Mouse (Mus musculus) heart, embryonic 14.5 days (tissue): Measurements from ENCODE around the gene Pex11b. TPM values are rescaled to one million over a fixed set of nuclear protein-coding genes. Genes with fewer than 3 reads are reported as not detected.
A peak's percentile ranks its signal among the peaks of the same experiment; 100 is the strongest.

Source experiments
- ATAC-seq: fragments of 200-750 bp; cut with Nextera tagmentation; 2 replicates; pipeline ENCODE4 v1.8.0; 2017; ENCODE audit warnings: low read depth, moderate TSS enrichment; ENCODE audit not compliant: insufficient number of reproducible peaks, insufficient read depth, low FRiP score
- H3K27ac ChIP-seq, 2 experiments: fragments of 200-500 bp in 1 of 2; fragments of 300-500 bp in 1 of 2; sonication (generic) in 1 of 2; replicated peaks in 1 of 2; 2 replicates each; pipeline ENCODE4 v1.5.1; 2012 to 2014; ENCODE audit warnings: low read depth in 2 of 2, low read length in 2 of 2, control low read depth in 1 of 2, mild to moderate bottlenecking in 1 of 2, mixed read lengths in 1 of 2; ENCODE audit not compliant: control insufficient read depth in 1 of 2, insufficient read depth in 1 of 2
- H3K27me3 ChIP-seq: fragments of 300-500 bp; sonication (generic); 2 replicates; pipeline ENCODE4 v1.6.1; 2014; ENCODE audit warnings: mild to moderate bottlenecking, low read length, control low read depth; ENCODE audit not compliant: control insufficient read depth, insufficient read depth
- H3K36me3 ChIP-seq: fragments of 300-500 bp; sonication (generic); 2 replicates; pipeline ENCODE4 v1.6.1; 2014; ENCODE audit warnings: mild to moderate bottlenecking, control low read depth, low read length, mixed read lengths; ENCODE audit not compliant: control insufficient read depth, insufficient read depth
- H3K4me1 ChIP-seq, 2 experiments: fragments of 200-500 bp in 1 of 2; fragments of 300-500 bp in 1 of 2; sonication (generic) in 1 of 2; 2 replicates each; pipeline ENCODE4 v1.6.1; 2012 to 2014; ENCODE audit warnings: low read length in 2 of 2, control low read depth in 1 of 2, mixed read lengths in 1 of 2; ENCODE audit not compliant: control insufficient read depth in 2 of 2, insufficient read depth in 2 of 2
- H3K4me2 ChIP-seq: fragments of 300-500 bp; sonication (generic); 2 replicates; pipeline ENCODE4 v1.6.1; 2014; ENCODE audit warnings: mild to moderate bottlenecking, low read length
- H3K4me3 ChIP-seq, 2 experiments: fragments of 200-500 bp in 1 of 2; fragments of 300-500 bp in 1 of 2; sonication (generic) in 1 of 2; 2 replicates each; pipeline ENCODE4 v1.5.1; 2012 to 2014; ENCODE audit warnings: low read length in 2 of 2, mild to moderate bottlenecking in 2 of 2, control low read depth in 1 of 2, low read depth in 1 of 2, moderate library complexity in 1 of 2; ENCODE audit not compliant: control insufficient read depth in 1 of 2, insufficient read depth in 1 of 2
- H3K9ac ChIP-seq: fragments of 300-500 bp; sonication (generic); 2 replicates; pipeline ENCODE4 v1.6.1; 2014; ENCODE audit warnings: mild to moderate bottlenecking, low read length
- H3K9me3 ChIP-seq: fragments of 300-500 bp; sonication (generic); 2 replicates; pipeline ENCODE4 v1.6.1; 2016; ENCODE audit warnings: low read length, control low read depth; ENCODE audit not compliant: control insufficient read depth
- WGBS: fragments of 180-500 bp; shearing (Covaris S2); extraction: QIAGEN DNeasy Blood & Tissue Kit; methylation state at CpG from one replicate; pipeline ENCODE4 v1.1.7; 2014; 5-methylcytosine and 5-hydroxymethylcytosine counted together
- polyA plus RNA-seq: library from polyadenylated mRNA; unstranded; fragments of >200 nt; fragmentation: Nextera tagmentation; extraction: Ambion mirVana; gene quantifications from 2 replicates; pipeline ENCODE4 v1.2.1, GENCODE M21; 2014

Gene Pex11b
- polyA plus RNA-seq, 1 experiment from 2014 or later = 43.4 TPM

GRCm38 (mm10) chr3:96629729-96630600, 5.2 kb upstream of the Pex11b start, which contains the start of gene Rbm8a:
Gene Rbm8a (plus strand): TSS chr3:96629933.
- Histone ChIP-seq H3K4me3 (peak within 1 kb of the TSS; percentile 65 to 98), H3K9ac (peak within 1 kb of the TSS; percentile 83), H3K27ac (peak within 1 kb of the TSS; percentile 78 to 85; a peak in 3 of 4 replicates), H3K4me2 (peak within 1 kb of the TSS; percentile 88), H3K36me3 (peaks cover 48% of the 10 kb centered on the region), H3K4me1 (peaks cover 2 to 18% of the 10 kb centered on the region in 2 experiments; a peak in 3 of 4 replicates), H3K27me3 (no peaks in the 10 kb centered on the region), H3K9me3 (no peaks in the 10 kb centered on the region)
- WGBS = 1% methylated on average over 48 of the region's 48 CpGs
- ATAC-seq = peak; percentile 90

- H3K9ac ChIP-seq = no peak overlapping the region
- H3K27ac ChIP-seq = no peak overlapping the region
- peaks cover 34% of the 10 kb centered on the region for H3K36me3 ChIP-seq
- no peak overlapping the region for H3K4me3 ChIP-seq
- no peaks in the 10 kb centered on the region for H3K9me3 ChIP-seq
- H3K4me1 ChIP-seq = peaks cover 5 to 28% of the 10 kb centered on the region in 2 experiments
- no peak for ATAC-seq
- no peaks in the 10 kb centered on the region for H3K27me3 ChIP-seq
- H3K4me2 ChIP-seq = no peak overlapping the region
These were observed 3.1 kb upstream of the Pex11b start for GRCm38 (mm10) chr3:96632058-96632457.

- Histone ChIP-seq H3K4me1 (peaks cover 4 to 27% of the 10 kb centered on the region in 2 experiments), H3K9me3 (no peaks in the 10 kb centered on the region), H3K4me3 (no peak overlapping the region), H3K36me3 (peaks cover 54% of the 10 kb centered on the region), H3K27me3 (no peaks in the 10 kb centered on the region), H3K9ac (no peak overlapping the region), H3K27ac (no peak overlapping the region), H3K4me2 (no peak overlapping the region)
- ATAC-seq = no peak
- WGBS = 39% methylated on average over 1 of the region's 1 CpGs
These were observed 1.2 kb upstream of the Pex11b start for GRCm38 (mm10) chr3:96634015-96634414.

- Histone ChIP-seq H3K27me3 (no peaks in the 10 kb centered on the region), H3K4me1 (peaks cover 3 to 18% of the 10 kb centered on the region in 2 experiments; a peak in 3 of 4 replicates), H3K27ac (peak overlapping the region in 1 of 2 experiments; percentile 82; a peak in 2 of 4 replicates), H3K36me3 (peaks cover 68% of the 10 kb centered on the region), H3K4me3 (peak overlapping the region; percentile 79 to 86), H3K4me2 (peak overlapping the region; percentile 89), H3K9me3 (no peaks in the 10 kb centered on the region), H3K9ac (peak overlapping the region; percentile 95)
- 9% methylated on average over 15 of the region's 15 CpGs for WGBS
- ATAC-seq = no peak
These were observed 730 bp downstream of the Pex11b start for GRCm38 (mm10) chr3:96635906-96636305.

GRCm38 (mm10) chr3:96636448-96636847, 1.3 kb downstream of the Pex11b start:
- no peak for ATAC-seq
- WGBS = 61% methylated on average over 11 of the region's 11 CpGs

GRCm38 (mm10) chr3:96639219-96639618, 4.0 kb downstream of the Pex11b start:
- Histone ChIP-seq H3K9me3 (no peaks in the 10 kb centered on the region), H3K9ac (no peak overlapping the region), H3K4me2 (no peak overlapping the region), H3K4me3 (no peak overlapping the region), H3K27me3 (no peaks in the 10 kb centered on the region), H3K27ac (no peak overlapping the region), H3K36me3 (peaks cover 62% of the 10 kb centered on the region), H3K4me1 (peaks cover 3 to 13% of the 10 kb centered on the region in 2 experiments; a peak in 3 of 4 replicates)
- no peak for ATAC-seq
- WGBS = 92% methylated on average over 1 of the region's 1 CpGs

More at GRCm38 (mm10) chr3:96636448-96636847, 1.3 kb downstream of the Pex11b start:
- H3K4me3 ChIP-seq = peak overlapping the region; percentile 79 to 86; a peak in 3 of 4 replicates
- H3K27ac ChIP-seq = no peak overlapping the region
- H3K4me2 ChIP-seq = peak overlapping the region; percentile 89
- H3K27me3 ChIP-seq = no peaks in the 10 kb centered on the region
- H3K4me1 ChIP-seq = peaks cover 3 to 13% of the 10 kb centered on the region in 2 experiments; a peak in 3 of 4 replicates
- peaks cover 65% of the 10 kb centered on the region for H3K36me3 ChIP-seq
- H3K9me3 ChIP-seq = no peaks in the 10 kb centered on the region
- H3K9ac ChIP-seq = peak overlapping the region; percentile 95

- H3K36me3 ChIP-seq = peaks cover 38% of the 10 kb centered on the region
- H3K4me2 ChIP-seq = peak within 1 kb of the TSS; percentile 36
- ATAC-seq = no peak
- H3K9ac ChIP-seq = peak within 1 kb of the TSS; percentile 22; the same call in 1 of the 2 replicates
- WGBS = 34% methylated on average over 7 of the region's 7 CpGs
- no peaks in the 10 kb centered on the region for H3K27me3 ChIP-seq
- H3K4me3 ChIP-seq = peak within 1 kb of the TSS in 1 of 2 experiments; percentile 4; a peak in 1 of 4 replicates
- H3K9me3 ChIP-seq = no peaks in the 10 kb centered on the region
- peaks cover 3 to 11% of the 10 kb centered on the region in 2 experiments; a peak in 3 of 4 replicates for H3K4me1 ChIP-seq
- no peak within 1 kb of the TSS for H3K27ac ChIP-seq
These were observed 10.0 kb downstream of the Pex11b start, which contains the start of gene Itga10 for GRCm38 (mm10) chr3:96645018-96645649. Gene Itga10 (plus strand): TSS chr3:96645584.
